ENCODE assay signal across 9 mouse cellular contexts in the genomic region with DNA sequence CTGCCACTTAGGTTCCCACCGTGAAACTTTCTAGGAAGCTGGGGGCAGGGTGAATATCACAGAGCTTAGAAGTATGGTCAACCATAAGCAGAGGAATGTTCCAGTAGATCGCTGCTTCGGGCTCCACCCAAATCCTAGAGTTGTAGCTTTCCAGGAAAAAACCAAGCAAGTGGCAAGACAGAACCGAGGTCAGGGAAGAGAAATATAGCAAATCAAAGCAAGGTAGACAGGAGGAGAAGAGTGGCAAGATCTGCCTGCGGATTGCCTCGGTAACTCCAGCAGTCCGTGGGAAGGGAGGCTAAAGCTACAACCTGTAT. TPM values are rescaled to one million over a fixed set of nuclear protein-coding genes. Genes with fewer than 3 reads are reported as not detected.
DNase-seq lines count a peak whose midpoint lies in the region; ATAC-seq and TF ChIP-seq lines count a peak whose summit lies in the region.
"Had no signal": no experiment of that assay in that cellular context is flagged by ENCODE, and none has a peak within 500 bp of the region (broad histone marks: within the 10 kb centered on the region; RNA-seq: fewer than 3 reads in every experiment).

No protein-coding gene starts in this region.

- DNase-seq in heart, adult 2 months: no peak
- DNase-seq in heart, postnatal 14 days: no peak
- no peak for DNase-seq in lung, embryonic 14.5 days
- DNase-seq in lung, postnatal 36 days: no peak
- no peak for DNase-seq in right cerebral cortex, adult 18-20 months
- DNase-seq in layer of hippocampus, adult 18-20 months (ENCODE audit: low spot score in 2 of 2): no peak

- no peak overlapping the region; the same call in 1 of the 2 replicates for H3K27ac ChIP-seq in heart, adult 2 months
- H3K27ac ChIP-seq in lung, embryonic 14.5 days (ENCODE audit: low read depth): no peak overlapping the region
- H3K27ac ChIP-seq in intestine, embryonic 15.5 days: no peak overlapping the region
- no peak overlapping the region for H3K27ac ChIP-seq in small intestine, adult 2 months (ENCODE audit: insufficient read depth, low read depth, low read length)
- H3K27ac ChIP-seq: midbrain, embryonic 15.5 days had no signal

- no peak overlapping the region for H3K9ac ChIP-seq in heart, adult 2 months (ENCODE audit: low read depth, low read length)
- H3K9ac ChIP-seq in lung, embryonic 14.5 days: no peak overlapping the region
- no peak overlapping the region; the same call in 1 of the 2 replicates for H3K9ac ChIP-seq in intestine, embryonic 15.5 days
- H3K9ac ChIP-seq: midbrain, embryonic 15.5 days had no signal

- TF ChIP-seq EP300 in heart, adult 2 months (IDR thresholded peaks at IDR 0.05; ENCODE audit: insufficient read depth, low read depth, low read length): no peak

- no peaks in the 10 kb centered on the region for H3K9me3 ChIP-seq in lung, embryonic 14.5 days (ENCODE audit: low read depth, low read length)
- no peaks in the 10 kb centered on the region for H3K9me3 ChIP-seq in intestine, embryonic 15.5 days
- H3K9me3 ChIP-seq: midbrain, embryonic 15.5 days had no signal

- TF ChIP-seq POLR2A in heart, adult 2 months (IDR thresholded peaks at IDR 0.05; ENCODE audit: insufficient read depth, low read depth, low read length): no peak
- TF ChIP-seq POLR2A in small intestine, adult 2 months (IDR thresholded peaks at IDR 0.05; ENCODE audit: low read depth, low read length): no peak

- H3K79me2 ChIP-seq in heart, adult 2 months (replicated peaks; ENCODE audit: control insufficient read depth, insufficient read depth, low read length): no peaks in the 10 kb centered on the region

- intact Hi-C loops in heart, adult 2 months (cut with DNase I): loop anchor here (5.0 kb wide), 1 partner anchor 40 kb away; no protein-coding TSS in a partner anchor
- intact Hi-C loops in heart, postnatal 14 days (cut with DNase I): no loop called here

- no peaks in the 10 kb centered on the region for H3K27me3 ChIP-seq in heart, adult 2 months (ENCODE audit: control insufficient read depth, insufficient read depth, low read length)
- no peaks in the 10 kb centered on the region for H3K27me3 ChIP-seq in lung, embryonic 14.5 days (ENCODE audit: insufficient read depth, low read length)
- H3K27me3 ChIP-seq in intestine, embryonic 15.5 days (replicated peaks): no peaks in the 10 kb centered on the region
- H3K27me3 ChIP-seq in small intestine, adult 2 months (ENCODE audit: control insufficient read depth, insufficient read depth, low read length): no peaks in the 10 kb centered on the region
- H3K27me3 ChIP-seq: midbrain, embryonic 15.5 days had no signal

- peak overlapping the region; percentile 50 for H3K4me2 ChIP-seq in lung, embryonic 14.5 days
- peak overlapping the region; percentile 39 for H3K4me2 ChIP-seq in intestine, embryonic 15.5 days (replicated peaks)

- peak overlapping the region; percentile 45 for H3K4me3 ChIP-seq in heart, adult 2 months
- H3K4me3 ChIP-seq in lung, embryonic 14.5 days (ENCODE audit: low read depth, low read length): peak overlapping the region; percentile 20
- no peak overlapping the region for H3K4me3 ChIP-seq in intestine, embryonic 15.5 days (replicated peaks)
- H3K4me3 ChIP-seq in small intestine, adult 2 months (ENCODE audit: low read depth, low read length): peak overlapping the region; percentile 90
- H3K4me3 ChIP-seq: midbrain, embryonic 15.5 days had no signal

- no peaks in the 10 kb centered on the region for H3K36me3 ChIP-seq in heart, adult 2 months (ENCODE audit: control insufficient read depth, insufficient read depth, low read length)
- H3K36me3 ChIP-seq in lung, embryonic 14.5 days (ENCODE audit: insufficient read depth): no peaks in the 10 kb centered on the region
- H3K36me3 ChIP-seq in intestine, embryonic 15.5 days: no peaks in the 10 kb centered on the region
- no peaks in the 10 kb centered on the region for H3K36me3 ChIP-seq in small intestine, adult 2 months (ENCODE audit: control insufficient read depth, insufficient read depth, low read length)
- H3K36me3 ChIP-seq: midbrain, embryonic 15.5 days had no signal

- H3K4me1 ChIP-seq in heart, adult 2 months (ENCODE audit: control insufficient read depth, insufficient read depth, low read length): peaks cover 1% of the 10 kb centered on the region; the same call in 1 of the 2 replicates
- H3K4me1 ChIP-seq in lung, embryonic 14.5 days (ENCODE audit: insufficient read depth): no peaks in the 10 kb centered on the region
- no peaks in the 10 kb centered on the region for H3K4me1 ChIP-seq in intestine, embryonic 15.5 days (replicated peaks)
- no peaks in the 10 kb centered on the region for H3K4me1 ChIP-seq in small intestine, adult 2 months (ENCODE audit: control insufficient read depth, insufficient read depth, insufficient read length, low read length)
- H3K4me1 ChIP-seq: midbrain, embryonic 15.5 days had no signal

- 48% methylated on average over 7 of the region's 7 CpGs for WGBS in heart, adult 2 months
- 58% methylated on average over 7 of the region's 7 CpGs for WGBS in lung, embryonic 14.5 days
- WGBS in intestine, embryonic 15.5 days: 67% methylated on average over 7 of the region's 7 CpGs
- WGBS in small intestine, adult 2 months: 36% methylated on average over 7 of the region's 7 CpGs

- no peak for ATAC-seq in lung, embryonic 14.5 days (ENCODE audit: insufficient read depth)
- no peak for ATAC-seq in intestine, embryonic 15.5 days
- ATAC-seq: midbrain, embryonic 15.5 days had no signal

- TF ChIP-seq CTCF in heart, adult 2 months (IDR thresholded peaks at IDR 0.05): no peak
- no peak for TF ChIP-seq CTCF in lung, embryonic 14.5 days (IDR thresholded peaks at IDR 0.05; ENCODE audit: low read depth)
- TF ChIP-seq CTCF in small intestine, adult 2 months (IDR thresholded peaks at IDR 0.05; ENCODE audit: extremely low read depth, insufficient read length, insufficient replicate concordance, low read depth, low read length): no peak

RNA-seq across cellular contexts. Expression of gene Batf, which starts 0.7 kb away (rescaled TPM):
- 1 to 10 TPM; 1.0 to 1.6 TPM for total RNA-seq in heart, adult 2 months (2021)
- polyA plus RNA-seq in heart, adult 2 months (2012; rRNA removed): 1.0 and 1.8 TPM in 2 replicates
- total RNA-seq in heart, postnatal 14 days (2021): 1 to 10 TPM; 1.1 to 1.2 TPM
- polyA plus RNA-seq in lung, embryonic 14.5 days (2014; fragmentation: Nextera tagmentation; extraction: Ambion mirVana): 2.5 and 2.7 TPM in 2 replicates
- 2.6 and 2.9 TPM in 2 replicates for polyA plus RNA-seq in intestine, embryonic 15.5 days (2015; fragmentation: Nextera tagmentation; extraction: Ambion mirVana)
- 4.2 and 7.1 TPM in 2 replicates for polyA plus RNA-seq in small intestine, adult 2 months (2012; rRNA removed)
- under 1 TPM; 0.35 to 0.36 TPM for total RNA-seq in layer of hippocampus, adult 18-20 months (2021)

RNA-seq across cellular contexts. Expression of gene Flvcr2, which starts 59.2 kb away (rescaled TPM):
- 1 to 10 TPM; 2.0 to 2.1 TPM for total RNA-seq in heart, adult 2 months (2021)
- polyA plus RNA-seq in heart, adult 2 months (2012; rRNA removed): 3.4 and 6.5 TPM in 2 replicates
- 1 to 10 TPM; 2.6 to 2.9 TPM for total RNA-seq in heart, postnatal 14 days (2021)
- 2.2 and 2.8 TPM in 2 replicates for polyA plus RNA-seq in lung, embryonic 14.5 days (2014; fragmentation: Nextera tagmentation; extraction: Ambion mirVana)
- polyA plus RNA-seq in intestine, embryonic 15.5 days (2015; fragmentation: Nextera tagmentation; extraction: Ambion mirVana): 2.3 and 2.4 TPM in 2 replicates
- polyA plus RNA-seq in small intestine, adult 2 months (2012; rRNA removed): 1.8 and 3.4 TPM in 2 replicates
- total RNA-seq in layer of hippocampus, adult 18-20 months (2021): 1 to 10 TPM; 1.4 to 1.5 TPM
